Mouse (Mus musculus) heart, postnatal 0 days (tissue): ENCODE results near the gene Kl. TPM values are rescaled to one million over a fixed set of nuclear protein-coding genes. Genes with fewer than 3 reads are reported as not detected.

Experiments used
- ATAC-seq: fragments of 200-750 bp; cut with Nextera tagmentation; 2 replicates; pipeline ENCODE4 v1.8.0; 2017; ENCODE audit warnings: low read depth, moderate number of reproducible peaks, moderate library complexity; ENCODE audit not compliant: insufficient read depth
- DNase-seq: peaks from one replicate; pipeline ENCODE4 v3.0.0-alpha.2; 2016; ENCODE audit warnings: low spot score
- H3K27ac ChIP-seq: fragments of 300-500 bp; sonication (generic); 2 replicates; pipeline ENCODE4 v1.5.1; 2014; ENCODE audit warnings: low read depth, mild to moderate bottlenecking
- H3K27me3 ChIP-seq: fragments of 300-500 bp; sonication (generic); 2 replicates; pipeline ENCODE4 v1.6.1; 2014; ENCODE audit warnings: low read length, mixed read lengths; ENCODE audit not compliant: control insufficient read depth, insufficient read depth
- H3K36me3 ChIP-seq: fragments of 300-500 bp; sonication (generic); replicated peaks from 2 replicates; pipeline ENCODE4 v1.6.1; 2014; ENCODE audit warnings: low read length, mixed read lengths; ENCODE audit not compliant: control insufficient read depth, insufficient read depth
- H3K4me1 ChIP-seq: fragments of 300-500 bp; sonication (generic); 2 replicates; pipeline ENCODE4 v1.6.1; 2014; ENCODE audit warnings: antibody characterized with exemption; ENCODE audit not compliant: control insufficient read depth, insufficient read depth
- H3K4me2 ChIP-seq: fragments of 300-500 bp; sonication (generic); 2 replicates; pipeline ENCODE4 v1.6.1; 2014; ENCODE audit warnings: low read depth, mild to moderate bottlenecking, low read length, moderate library complexity
- H3K4me3 ChIP-seq: fragments of 300-500 bp; sonication (generic); 2 replicates; pipeline ENCODE4 v1.5.1; 2014; ENCODE audit warnings: low read depth, low read length
- H3K9ac ChIP-seq: fragments of 300-500 bp; sonication (generic); replicated peaks from 2 replicates; pipeline ENCODE4 v1.6.1; 2014; ENCODE audit warnings: low read depth, low read length, mixed read lengths
- H3K9me3 ChIP-seq: fragments of 300-500 bp; sonication (generic); replicated peaks from 2 replicates; pipeline ENCODE4 v1.6.1; 2016; ENCODE audit warnings: low read length; ENCODE audit not compliant: control insufficient read depth
- CTCF ChIP-seq: IDR thresholded peaks from 2 replicates; pipeline ENCODE4 v1.5.1; 2016; ENCODE audit warnings: antibody characterized with exemption, control low read depth, low read depth
- EP300 ChIP-seq: IDR thresholded peaks from 2 replicates; pipeline ENCODE4 v1.6.1; 2016; ENCODE audit warnings: antibody characterized with exemption, low read depth
- WGBS: fragments of 180-500 bp; shearing (Covaris S2); extraction: QIAGEN DNeasy Blood & Tissue Kit; methylation state at CpG from one replicate; pipeline ENCODE4 v1.1.7; 2014; 5-methylcytosine and 5-hydroxymethylcytosine counted together
- polyA plus RNA-seq: library from polyadenylated mRNA; unstranded; fragments of >200 nt; fragmentation: Nextera tagmentation; extraction: Ambion mirVana; gene quantifications from 2 replicates; pipeline ENCODE4 v1.2.1, GENCODE M21; 2015
- total RNA-seq: library from RNA; depleted of rRNA; stranded (reverse); fragments of >200 nt; gene quantifications from 2 replicates; pipeline ENCODE4 v1.2.3, GENCODE M21; 2014; ENCODE audit warnings: low replicate concordance

Gene Kl
- total and polyA plus RNA-seq, 2 experiments from 2014 or later, result 0.04 to 0.10 TPM

GRCm38 (mm10) chr5:151034715-151035512, 82.5 kb downstream of the Kl start:
- H3K9me3 ChIP-seq, result 0 out of 2 replicates have a peak, but pooled peaks cover 3% of the 10 kb centered on the region
- no peak overlapping the region for H3K4me2 ChIP-seq
- H3K36me3 ChIP-seq, result peaks cover 18% of the 10 kb centered on the region
- no peak overlapping the region for H3K4me3 ChIP-seq
- ATAC-seq (peak; percentile 60), DNase-seq (peak; percentile 32)
- no peak overlapping the region for H3K9ac ChIP-seq
- H3K27ac ChIP-seq, result no peak overlapping the region
- no peaks in the 10 kb centered on the region for H3K27me3 ChIP-seq
- TF ChIP-seq EP300 (no peak), CTCF (no peak)
- no peaks in the 10 kb centered on the region for H3K4me1 ChIP-seq
- 41% methylated on average over 9 of the region's 9 CpGs for WGBS

- ATAC-seq (no peak), DNase-seq (no peak)
- Histone ChIP-seq H3K36me3 (peaks cover 24% of the 10 kb centered on the region), H3K27ac (no peak overlapping the region), H3K9ac (no peak overlapping the region), H3K4me2 (no peak overlapping the region), H3K4me1 (no peaks in the 10 kb centered on the region), H3K4me3 (no peak overlapping the region), H3K9me3 (0 out of 2 replicates have a peak, but pooled peaks cover 3% of the 10 kb centered on the region), H3K27me3 (no peaks in the 10 kb centered on the region)
- 92% methylated on average over 7 of the region's 7 CpGs for WGBS
- TF ChIP-seq CTCF (no peak), EP300 (no peak)
These were observed 85.5 kb downstream of the Kl start for GRCm38 (mm10) chr5:151037871-151038270.

GRCm38 (mm10) chr5:151042911-151043310, 90.5 kb downstream of the Kl start:
- H3K36me3 ChIP-seq, result peaks cover 45% of the 10 kb centered on the region
- TF ChIP-seq EP300 (no peak), CTCF (no peak)

More at GRCm38 (mm10) chr5:151042911-151043310, 90.5 kb downstream of the Kl start:
- DNase-seq, result no peak
- 94% methylated on average over 5 of the region's 5 CpGs for WGBS
- ATAC-seq, result no peak
- Histone ChIP-seq H3K4me2 (no peak overlapping the region), H3K4me1 (peaks cover under 1% of the 10 kb centered on the region; the same call in 1 of the 2 replicates), H3K9me3 (no peaks in the 10 kb centered on the region), H3K9ac (no peak overlapping the region), H3K27ac (no peak overlapping the region), H3K4me3 (no peak overlapping the region), H3K27me3 (no peaks in the 10 kb centered on the region)
